Mouse (Mus musculus): ENCODE measurements at regions not wholly inside any gene's neighbourhood (a gene's known extent, or its start where the extent isn't known, plus 50 kb on each side); places are given as distances from the start of the nearest gene placed in this dataset.

GRCm38 (mm10) chr3:143633036-143633435 is 572.0 kb downstream of the Lmo4 start:
- no peak overlapping the region for H3K4me2 ChIP-seq
- H3K36me3 ChIP-seq = no peaks in the 10 kb centered on the region
- H3K27me3 ChIP-seq = no peaks in the 10 kb centered on the region
- no peak overlapping the region for H3K9ac ChIP-seq
- H3K9me3 ChIP-seq = no peaks in the 10 kb centered on the region
- no peak for ATAC-seq (ENCODE audit: borderline replicate concordance, extremely low read depth, low FRiP score, low TSS enrichment)
- WGBS = 70% methylated on average over 2 of the region's 2 CpGs
- H3K4me3 ChIP-seq = no peak overlapping the region
- no peaks in the 10 kb centered on the region for H3K4me1 ChIP-seq
- H3K27ac ChIP-seq = no peak overlapping the region

- Histone ChIP-seq H3K4me2 (peak overlapping the region; percentile 22; the same call in 1 of the 2 replicates), H3K9me3 (no peaks in the 10 kb centered on the region), H3K27me3 (no peaks in the 10 kb centered on the region), H3K9ac (no peak overlapping the region), H3K4me3 (no peak overlapping the region), H3K4me1 (no peaks in the 10 kb centered on the region), H3K36me3 (no peaks in the 10 kb centered on the region), H3K27ac (no peak overlapping the region)
- 22% methylated on average over 10 of the region's 10 CpGs for WGBS
- ATAC-seq (ENCODE audit: borderline replicate concordance, extremely low read depth, low FRiP score, low TSS enrichment) = no peak
These were observed 573.8 kb downstream of the Lmo4 start for GRCm38 (mm10) chr3:143631183-143631582.

- 75% methylated on average over 3 of the region's 3 CpGs for WGBS
- no peaks in the 10 kb centered on the region for H3K36me3 ChIP-seq
- H3K9me3 ChIP-seq = no peaks in the 10 kb centered on the region
- H3K4me3 ChIP-seq = no peak overlapping the region
- no peaks in the 10 kb centered on the region for H3K4me1 ChIP-seq
- H3K9ac ChIP-seq = no peak overlapping the region
- no peak overlapping the region for H3K27ac ChIP-seq
- no peaks in the 10 kb centered on the region for H3K27me3 ChIP-seq
- H3K4me2 ChIP-seq = no peak overlapping the region
- ATAC-seq (ENCODE audit: borderline replicate concordance, extremely low read depth, low FRiP score, low TSS enrichment) = no peak
These were observed 580.1 kb downstream of the Lmo4 start for GRCm38 (mm10) chr3:143624906-143625305.

- Histone ChIP-seq H3K9ac (no peak overlapping the region), H3K36me3 (no peaks in the 10 kb centered on the region), H3K27me3 (no peaks in the 10 kb centered on the region), H3K27ac (no peak overlapping the region), H3K4me2 (no peak overlapping the region), H3K4me1 (no peaks in the 10 kb centered on the region), H3K9me3 (no peaks in the 10 kb centered on the region), H3K4me3 (no peak overlapping the region)
- 76% methylated on average over 3 of the region's 3 CpGs for WGBS
- ATAC-seq (ENCODE audit: borderline replicate concordance, extremely low read depth, low FRiP score, low TSS enrichment) = no peak
These were observed 582.7 kb downstream of the Lmo4 start for GRCm38 (mm10) chr3:143622275-143622674.

- no peaks in the 10 kb centered on the region for H3K4me1 ChIP-seq
- no peaks in the 10 kb centered on the region for H3K27me3 ChIP-seq
- H3K9ac ChIP-seq = no peak overlapping the region
- no peaks in the 10 kb centered on the region for H3K9me3 ChIP-seq
- no peak overlapping the region for H3K4me3 ChIP-seq
- H3K36me3 ChIP-seq = no peaks in the 10 kb centered on the region
- no peak for ATAC-seq (ENCODE audit: borderline replicate concordance, extremely low read depth, low FRiP score, low TSS enrichment)
- no peak overlapping the region for H3K27ac ChIP-seq
- H3K4me2 ChIP-seq = no peak overlapping the region
- 28% methylated on average over 1 of the region's 1 CpGs for WGBS
These were observed 585.9 kb downstream of the Lmo4 start for GRCm38 (mm10) chr3:143619125-143619524.

GRCm38 (mm10) chr3:143614895-143615294 is 590.1 kb downstream of the Lmo4 start:
- no peaks in the 10 kb centered on the region for H3K27me3 ChIP-seq
- no peak overlapping the region for H3K4me2 ChIP-seq
- no peaks in the 10 kb centered on the region for H3K4me1 ChIP-seq
- ATAC-seq (ENCODE audit: borderline replicate concordance, extremely low read depth, low FRiP score, low TSS enrichment) = no peak
- H3K36me3 ChIP-seq = no peaks in the 10 kb centered on the region
- 63% methylated on average over 5 of the region's 5 CpGs for WGBS
- H3K4me3 ChIP-seq = no peak overlapping the region
- H3K9me3 ChIP-seq = no peaks in the 10 kb centered on the region; the same call in 1 of the 2 replicates
- H3K9ac ChIP-seq = no peak overlapping the region
- H3K27ac ChIP-seq = no peak overlapping the region

- no peaks in the 10 kb centered on the region for H3K36me3 ChIP-seq
- H3K27me3 ChIP-seq = no peaks in the 10 kb centered on the region
- ATAC-seq (ENCODE audit: borderline replicate concordance, extremely low read depth, low FRiP score, low TSS enrichment) = no peak
- no peak overlapping the region for H3K9ac ChIP-seq
- 91% methylated on average over 3 of the region's 3 CpGs for WGBS
- no peak overlapping the region for H3K4me3 ChIP-seq
- H3K27ac ChIP-seq = no peak overlapping the region
- H3K4me2 ChIP-seq = no peak overlapping the region
- H3K9me3 ChIP-seq = no peaks in the 10 kb centered on the region; the same call in 1 of the 2 replicates
- H3K4me1 ChIP-seq = no peaks in the 10 kb centered on the region
These were observed 591.0 kb downstream of the Lmo4 start for GRCm38 (mm10) chr3:143614004-143614403.

GRCm38 (mm10) chr3:143609673-143610072 is 595.3 kb downstream of the Lmo4 start:
- no peaks in the 10 kb centered on the region; the same call in 1 of the 2 replicates for H3K9me3 ChIP-seq
- H3K36me3 ChIP-seq = no peaks in the 10 kb centered on the region
- H3K27ac ChIP-seq = no peak overlapping the region
- no peak overlapping the region for H3K4me3 ChIP-seq
- H3K9ac ChIP-seq = no peak overlapping the region
- 52% methylated on average over 2 of the region's 2 CpGs for WGBS
- H3K27me3 ChIP-seq = no peaks in the 10 kb centered on the region
- H3K4me1 ChIP-seq = no peaks in the 10 kb centered on the region
- H3K4me2 ChIP-seq = no peak overlapping the region
- peak; percentile 59; the same call in 1 of the 2 replicates for ATAC-seq (ENCODE audit: borderline replicate concordance, extremely low read depth, low FRiP score, low TSS enrichment)

GRCm38 (mm10) chr3:143599120-143599519 is 605.9 kb downstream of the Lmo4 start:
- H3K9ac ChIP-seq = no peak overlapping the region
- H3K27me3 ChIP-seq = no peaks in the 10 kb centered on the region
- no peak overlapping the region for H3K4me2 ChIP-seq
- no peak overlapping the region for H3K4me3 ChIP-seq
- no peak overlapping the region for H3K27ac ChIP-seq
- ATAC-seq (ENCODE audit: borderline replicate concordance, extremely low read depth, low FRiP score, low TSS enrichment) = no peak
- peaks cover 12% of the 10 kb centered on the region for H3K4me1 ChIP-seq
- H3K36me3 ChIP-seq = no peaks in the 10 kb centered on the region
- no peaks in the 10 kb centered on the region for H3K9me3 ChIP-seq
- 29% methylated on average over 2 of the region's 2 CpGs for WGBS

- no peaks in the 10 kb centered on the region for H3K36me3 ChIP-seq
- H3K27ac ChIP-seq = no peak overlapping the region
- H3K4me1 ChIP-seq = peaks cover 5% of the 10 kb centered on the region; the same call in 1 of the 2 replicates
- no peak for ATAC-seq (ENCODE audit: borderline replicate concordance, extremely low read depth, low FRiP score, low TSS enrichment)
- H3K9me3 ChIP-seq = no peaks in the 10 kb centered on the region
- H3K27me3 ChIP-seq = no peaks in the 10 kb centered on the region
- no peak overlapping the region for H3K4me3 ChIP-seq
- H3K9ac ChIP-seq = no peak overlapping the region
- no peak overlapping the region for H3K4me2 ChIP-seq
- 19% methylated on average over 11 of the region's 11 CpGs for WGBS
These were observed 607.9 kb downstream of the Lmo4 start for GRCm38 (mm10) chr3:143596949-143597593.

GRCm38 (mm10) chr3:143596011-143596683 is 608.9 kb downstream of the Lmo4 start:
- peak; percentile 73 for ATAC-seq (ENCODE audit: borderline replicate concordance, extremely low read depth, low FRiP score, low TSS enrichment)
- WGBS = 55% methylated on average over 5 of the region's 5 CpGs
- Histone ChIP-seq H3K4me1 (peaks cover 5% of the 10 kb centered on the region; the same call in 1 of the 2 replicates), H3K36me3 (no peaks in the 10 kb centered on the region), H3K27me3 (no peaks in the 10 kb centered on the region), H3K27ac (no peak overlapping the region), H3K4me3 (no peak overlapping the region), H3K9ac (no peak overlapping the region), H3K4me2 (no peak overlapping the region), H3K9me3 (no peaks in the 10 kb centered on the region)

- H3K9me3 ChIP-seq = no peaks in the 10 kb centered on the region
- no peak overlapping the region for H3K4me2 ChIP-seq
- peaks cover 5% of the 10 kb centered on the region; the same call in 1 of the 2 replicates for H3K4me1 ChIP-seq
- H3K4me3 ChIP-seq = no peak overlapping the region
- H3K27me3 ChIP-seq = no peaks in the 10 kb centered on the region
- ATAC-seq (ENCODE audit: borderline replicate concordance, extremely low read depth, low FRiP score, low TSS enrichment) = no peak
- H3K36me3 ChIP-seq = no peaks in the 10 kb centered on the region
- no peak overlapping the region for H3K27ac ChIP-seq
- H3K9ac ChIP-seq = no peak overlapping the region
- 62% methylated on average over 2 of the region's 2 CpGs for WGBS
These were observed 609.9 kb downstream of the Lmo4 start for GRCm38 (mm10) chr3:143595081-143595480.
